Mouse (Mus musculus) MEL (cell line): ENCODE data around the gene Chrm4. TPM values are rescaled to one million over a fixed set of nuclear protein-coding genes. Genes with fewer than 3 reads are reported as not detected.

ENCODE experiments used
- DNase-seq: peaks from one replicate; pipeline ENCODE4 v3.0.0; 2011; ENCODE audit warnings: low read depth, low spot score
- H3K27ac ChIP-seq: 2 replicates; pipeline ENCODE4 v1.5.1; 2012; ENCODE audit warnings: low read depth, mild to moderate bottlenecking, control low read depth, low read length, moderate library complexity; ENCODE audit not compliant: control insufficient read depth
- H3K27me3 ChIP-seq, 2 experiments: fragments of 150-350 bp in 1 of 2; sonication (generic) in 1 of 2; 2 replicates each; pipeline ENCODE4 v1.6.1; 2012; ENCODE audit warnings: low read length in 2 of 2, mild to moderate bottlenecking in 2 of 2, improper control_type of control experiment in 1 of 2, moderate library complexity in 1 of 2; ENCODE audit not compliant: insufficient read depth in 2 of 2, control insufficient read depth in 1 of 2
- H3K36me3 ChIP-seq, 2 experiments: 2 replicates each; pipeline ENCODE4 v1.6.1; 2012 to 2014; ENCODE audit warnings: low read length in 2 of 2, improper control_type of control experiment in 1 of 2, inconsistent platforms in 1 of 2, mild to moderate bottlenecking in 1 of 2; ENCODE audit not compliant: insufficient read depth in 2 of 2, control insufficient read depth in 1 of 2
- H3K4me1 ChIP-seq, 2 experiments: fragments of 150-350 bp in 1 of 2; sonication (generic) in 1 of 2; 2 replicates each; pipeline ENCODE4 v1.6.1; 2012; ENCODE audit warnings: low read length in 2 of 2, improper control_type of control experiment in 1 of 2, mild to moderate bottlenecking in 1 of 2; ENCODE audit not compliant: insufficient read depth in 2 of 2, control insufficient read depth in 1 of 2
- H3K4me3 ChIP-seq, 2 experiments: fragments of 150-350 bp in 1 of 2; sonication (generic) in 1 of 2; 2 replicates each; pipeline ENCODE4 v1.5.1; 2012; ENCODE audit warnings: low read depth in 2 of 2, low read length in 2 of 2, mild to moderate bottlenecking in 2 of 2, moderate library complexity in 2 of 2, control low read depth in 1 of 2, improper control_type of control experiment in 1 of 2; ENCODE audit not compliant: control insufficient read depth in 1 of 2, insufficient read depth in 1 of 2
- H3K79me2 ChIP-seq: 2 replicates; pipeline ENCODE4 v1.6.1; 2012; ENCODE audit warnings: mild to moderate bottlenecking, low read length, moderate library complexity; ENCODE audit not compliant: control insufficient read depth, poor library complexity, insufficient read depth
- H3K9ac ChIP-seq: 2 replicates; pipeline ENCODE4 v1.6.1; 2012; ENCODE audit warnings: low read depth, mild to moderate bottlenecking, control low read depth, low read length, moderate library complexity; ENCODE audit not compliant: control insufficient read depth, poor library complexity, severe bottlenecking
- H3K9me3 ChIP-seq: fragments of 150-350 bp; sonication (generic); replicated peaks from 2 replicates; pipeline ENCODE4 v1.6.1; 2012; ENCODE audit warnings: mild to moderate bottlenecking, low read length, improper control_type of control experiment, moderate library complexity; ENCODE audit not compliant: insufficient read depth
- CHD1 ChIP-seq: IDR thresholded peaks from 2 replicates; pipeline ENCODE4 v1.6.1; 2012; ENCODE audit warnings: low read depth, mild to moderate bottlenecking, inconsistent platforms, low read length, improper control_type of control experiment
- CHD2 ChIP-seq: IDR thresholded peaks from 2 replicates; pipeline ENCODE4 v1.6.1; 2011; ENCODE audit warnings: low read length, improper control_type of control experiment
- CTCF ChIP-seq, 3 experiments: IDR thresholded peaks in 2 of 3; conservative IDR thresholded peaks in 1 of 3; 2 replicates each; pipeline ENCODE4 v1.5.1; 2011 to 2012; ENCODE audit warnings: low read length in 3 of 3, low read depth in 2 of 3, mild to moderate bottlenecking in 2 of 3, improper control_type of control experiment in 1 of 3, inconsistent platforms in 1 of 3, mixed read lengths in 1 of 3, moderate library complexity in 1 of 3; ENCODE audit not compliant: control insufficient read depth in 1 of 3, insufficient read depth in 1 of 3, poor library complexity in 1 of 3, severe bottlenecking in 1 of 3
- ELF1 ChIP-seq: IDR thresholded peaks from 2 replicates; pipeline ENCODE4 v1.6.1; 2014; ENCODE audit warnings: low read depth, mild to moderate bottlenecking, inconsistent platforms, low read length, improper control_type of control experiment, moderate library complexity
- EP300 ChIP-seq, 2 experiments: IDR thresholded peaks; 2 replicates each; pipeline ENCODE4 v1.6.1; 2011; ENCODE audit warnings: improper control_type of control experiment in 2 of 2, low read length in 2 of 2, low read depth in 1 of 2, mild to moderate bottlenecking in 1 of 2
- GATA1 ChIP-seq: IDR thresholded peaks from 2 replicates; pipeline ENCODE4 v1.6.1; 2011; ENCODE audit warnings: low read depth, low read length, improper control_type of control experiment
- HCFC1 ChIP-seq: IDR thresholded peaks from 2 replicates; pipeline ENCODE4 v1.6.1; 2012; ENCODE audit warnings: low read depth, mild to moderate bottlenecking, inconsistent platforms, low read length, improper control_type of control experiment, moderate library complexity
- MAFK ChIP-seq: IDR thresholded peaks from 2 replicates; pipeline ENCODE4 v1.6.1; 2011; ENCODE audit warnings: low read depth, mild to moderate bottlenecking, low read length, improper control_type of control experiment, borderline replicate concordance
- MAX ChIP-seq: IDR thresholded peaks from 2 replicates; pipeline ENCODE4 v1.6.1; 2011; ENCODE audit warnings: low read length, improper control_type of control experiment
- MAZ ChIP-seq: IDR thresholded peaks from 2 replicates; pipeline ENCODE4 v1.6.1; 2012; ENCODE audit warnings: low read depth, mild to moderate bottlenecking, inconsistent platforms, low read length, improper control_type of control experiment
- MXI1 ChIP-seq: IDR thresholded peaks from 2 replicates; pipeline ENCODE4 v1.6.1; 2011; ENCODE audit warnings: mild to moderate bottlenecking, low read depth, low read length, improper control_type of control experiment
- MYC ChIP-seq: IDR thresholded peaks from 2 replicates; pipeline ENCODE4 v1.6.1; 2011; ENCODE audit warnings: low read depth, mild to moderate bottlenecking, low read length, improper control_type of control experiment, moderate library complexity
- NELFE ChIP-seq: IDR thresholded peaks from 2 replicates; pipeline ENCODE4 v1.6.1; 2011; ENCODE audit warnings: low read depth, low read length, improper control_type of control experiment
- NRF1 ChIP-seq: IDR thresholded peaks from 2 replicates; pipeline ENCODE4 v1.6.1; 2014; ENCODE audit warnings: low read depth, mild to moderate bottlenecking, inconsistent platforms, low read length, improper control_type of control experiment, moderate library complexity; ENCODE audit not compliant: poor library complexity, insufficient read depth, severe bottlenecking
- POLR2A ChIP-seq, 2 experiments: IDR thresholded peaks; 2 replicates each; pipeline ENCODE4 v1.6.1; 2011 to 2012; ENCODE audit warnings: low read length in 2 of 2, mild to moderate bottlenecking in 2 of 2, control low read depth in 1 of 2, improper control_type of control experiment in 1 of 2, low read depth in 1 of 2, moderate library complexity in 1 of 2; ENCODE audit not compliant: control insufficient read depth in 1 of 2, insufficient read depth in 1 of 2, poor library complexity in 1 of 2
- POLR2AphosphoS2 ChIP-seq: IDR thresholded peaks from 2 replicates; pipeline ENCODE4 v1.6.1; 2011; ENCODE audit warnings: low read length, improper control_type of control experiment
- RCOR1 ChIP-seq: IDR thresholded peaks from 2 replicates; pipeline ENCODE4 v1.6.1; 2012; ENCODE audit warnings: low read depth, mild to moderate bottlenecking, inconsistent platforms, low read length, improper control_type of control experiment
- SIN3A ChIP-seq: IDR thresholded peaks from 2 replicates; pipeline ENCODE4 v1.6.1; 2012; ENCODE audit warnings: low read length, improper control_type of control experiment, inconsistent platforms
- TAL1 ChIP-seq: IDR thresholded peaks from 2 replicates; pipeline ENCODE4 v1.6.1; 2012; ENCODE audit warnings: mild to moderate bottlenecking, inconsistent platforms, low read length, moderate library complexity, mixed read lengths
- TBP ChIP-seq: IDR thresholded peaks from 2 replicates; pipeline ENCODE4 v1.8.0; 2011; ENCODE audit warnings: low read depth, low read length, improper control_type of control experiment
- UBTF ChIP-seq: IDR thresholded peaks from 2 replicates; pipeline ENCODE4 v1.6.1; 2012; ENCODE audit warnings: low read depth, mild to moderate bottlenecking, inconsistent platforms, low read length, improper control_type of control experiment, moderate library complexity, borderline replicate concordance; ENCODE audit not compliant: insufficient read depth
- USF1 ChIP-seq: IDR thresholded peaks from 2 replicates; pipeline ENCODE4 v1.6.1; 2014; ENCODE audit warnings: low read depth, mild to moderate bottlenecking, inconsistent platforms, low read length, improper control_type of control experiment, moderate library complexity
- ZC3H11A ChIP-seq: IDR thresholded peaks from 2 replicates; pipeline ENCODE4 v1.6.1; 2012; ENCODE audit warnings: low read depth, mild to moderate bottlenecking, inconsistent platforms, low read length, improper control_type of control experiment
- ZMIZ1 ChIP-seq: IDR thresholded peaks from 2 replicates; pipeline ENCODE4 v1.6.1; 2012; ENCODE audit warnings: low read depth, mild to moderate bottlenecking, inconsistent platforms, low read length, improper control_type of control experiment, moderate library complexity
- ZNF384 ChIP-seq: IDR thresholded peaks from 2 replicates; pipeline ENCODE4 v1.6.1; 2012; ENCODE audit warnings: low read depth, mild to moderate bottlenecking, inconsistent platforms, low read length, improper control_type of control experiment
- polyA plus RNA-seq, 2 experiments: library from polyadenylated mRNA; stranded (reverse) in 1 of 2; unstranded in 1 of 2; fragments of >175 nt in 1 of 2; fragments of >200 nt in 1 of 2; gene quantifications; 2 replicates each; pipeline versions ENCODE4 v1.2.1 to v1.2.4; 2012; ENCODE audit warnings: low replicate concordance in 2 of 2, low read depth in 1 of 2; ENCODE audit not compliant: insufficient read length in 2 of 2, insufficient read depth in 1 of 2, missing spikeins in 1 of 2
- total RNA-seq: library from RNA; depleted of rRNA; stranded (reverse); fragments of 300-350 nt; gene quantifications from 2 replicates; pipeline ENCODE4 v1.2.3, GENCODE M21; 2012

Chrm4 gene
- total and polyA plus RNA-seq, 3 experiments = 21.5 to 29.0 TPM; not detected in 1

DNA sequence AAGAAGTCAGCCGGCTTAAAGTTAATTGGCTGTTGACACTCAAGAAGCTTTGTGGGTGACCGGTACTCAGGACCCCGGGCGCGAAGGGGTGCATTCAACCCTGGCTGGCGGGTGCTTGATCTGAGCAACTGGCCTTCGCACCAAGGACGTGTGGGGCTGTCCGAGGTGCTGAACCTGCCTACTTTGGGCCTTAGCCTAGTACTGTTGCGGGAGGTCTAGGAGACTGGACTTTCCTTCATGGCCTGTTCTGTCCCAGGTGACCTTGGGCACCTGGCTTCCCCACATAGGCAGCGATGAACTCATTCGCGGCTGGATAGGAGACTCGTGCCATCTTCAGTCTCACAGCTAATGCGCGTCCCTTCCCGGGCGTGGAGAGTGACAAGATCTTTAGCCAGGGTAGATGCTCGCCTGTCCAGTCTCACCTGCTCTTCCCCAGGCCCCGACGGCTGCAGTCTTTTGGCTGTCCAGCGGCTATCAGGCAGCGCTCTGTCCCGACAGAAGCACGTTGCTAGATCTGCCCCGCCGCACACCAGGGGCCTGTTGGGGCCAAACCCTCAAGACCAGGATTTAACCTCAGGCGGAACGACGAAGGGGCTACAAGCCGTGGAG, 5.8 kb upstream of the Chrm4 start:
- TF ChIP-seq EP300 (IDR thresholded peaks at IDR 0.05; ENCODE audit: low read depth in 1 of 2, low read length in 2 of 2) (0 out of 4 replicates have a peak, but pooled peaks of 1 of the 2 experiments have one; percentile 6), HCFC1 (no peak), ZNF384 (no peak), MXI1 (peak; percentile 74; the same call in 1 of the 2 replicates), MYC (no peak), ZC3H11A (no peak), POLR2AphosphoS2 (0 out of 2 replicates have a peak, but pooled peaks have one; percentile 32), SIN3A (peak; percentile 87), TBP (no peak), UBTF (no peak), GATA1 (no peak), NELFE (no peak)
- peaks cover 31% of the 10 kb centered on the region for H3K79me2 ChIP-seq
- H3K27me3 ChIP-seq = no peaks in the 10 kb centered on the region
- H3K9me3 ChIP-seq = no peaks in the 10 kb centered on the region
- no peak overlapping the region for H3K27ac ChIP-seq
- H3K36me3 ChIP-seq = peaks cover 0 to 16% of the 10 kb centered on the region in 2 experiments; a peak in 2 of 4 replicates
- H3K9ac ChIP-seq = no peak overlapping the region
- H3K4me3 ChIP-seq = no peak overlapping the region; a peak in 1 of 4 replicates
- H3K4me1 ChIP-seq = peaks cover 9 to 30% of the 10 kb centered on the region in 2 experiments
- peak; percentile 78 for DNase-seq

GRCm38 (mm10) chr2:91921790-91922570, 5.1 kb upstream of the Chrm4 start:
- H3K9ac ChIP-seq = peak overlapping the region; percentile 85

More at GRCm38 (mm10) chr2:91921790-91922570, 5.1 kb upstream of the Chrm4 start:
- no peaks in the 10 kb centered on the region for H3K27me3 ChIP-seq
- peaks cover 34% of the 10 kb centered on the region for H3K79me2 ChIP-seq
- TF ChIP-seq HCFC1 (peak; percentile 45; the same call in 1 of the 2 replicates), CTCF (IDR thresholded peaks at IDR 0.05 in 2 of 3, conservative IDR thresholded peaks at IDR 0.05 in 1 of 3; ENCODE audit: control insufficient read depth in 1 of 3, insufficient read depth in 1 of 3, low read depth in 2 of 3, low read length in 3 of 3, poor library complexity in 1 of 3, severe bottlenecking in 1 of 3) (peak; percentile 37 to 81 (median 60); a peak in 5 of 6 replicates), NELFE (peak; percentile 36), MAZ (peak; percentile 93), ELF1 (no peak), SIN3A (peak; percentile 67), CHD2 (no peak), MXI1 (peak; percentile 46; the same call in 1 of the 2 replicates), RCOR1 (0 out of 2 replicates have a peak, but pooled peaks have one; percentile 8), CHD1 (no peak), POLR2A (IDR thresholded peaks at IDR 0.05; ENCODE audit: control insufficient read depth in 1 of 2, insufficient read depth in 1 of 2, low read depth in 1 of 2, low read length in 2 of 2, poor library complexity in 1 of 2) (peak in 1 of 2 experiments; percentile 39; a peak in 1 of 4 replicates), EP300 (IDR thresholded peaks at IDR 0.05; ENCODE audit: low read depth in 1 of 2, low read length in 2 of 2) (0 out of 4 replicates have a peak, but pooled peaks of 1 of the 2 experiments have one; percentile 0), NRF1 (no peak), TAL1 (no peak), ZMIZ1 (peak; percentile 62; the same call in 1 of the 2 replicates), MAX (peak; percentile 33; the same call in 1 of the 2 replicates), USF1 (no peak), MYC (0 out of 2 replicates have a peak, but pooled peaks have one; percentile 2), MAFK (no peak), UBTF (no peak), GATA1 (no peak)
- DNase-seq = peak; percentile 86
- H3K27ac ChIP-seq = peak overlapping the region; percentile 84
- peaks cover 0 to 10% of the 10 kb centered on the region in 2 experiments; a peak in 2 of 4 replicates for H3K36me3 ChIP-seq
- peak overlapping the region; percentile 70 to 75 for H3K4me3 ChIP-seq
- no peaks in the 10 kb centered on the region for H3K9me3 ChIP-seq
- H3K4me1 ChIP-seq = peaks cover 6 to 24% of the 10 kb centered on the region in 2 experiments
